Comparison of ENCODE assay signal across 8 mouse cellular contexts in genomic region chr4:137356674-137357510, GRCm38 (mm10). TPM values are rescaled to one million over a fixed set of nuclear protein-coding genes. Genes with fewer than 3 reads are reported as not detected.
DNase-seq lines count a peak whose midpoint lies in the region; ATAC-seq and TF ChIP-seq lines count a peak whose summit lies in the region.

No protein-coding gene starts in this region.

- intact Hi-C loops in left cerebral cortex, postnatal 25 days (cut with DNase I): loop anchor here (5.0 kb wide), 1 partner anchor 235 kb away; the partner anchor contains the start of gene Usp48

- peak overlapping the region; percentile 99 for H3K4me3 ChIP-seq in hindbrain, postnatal 0 days (ENCODE audit: low read length)

- peak; percentile 80 for DNase-seq in R1 (ENCODE audit: low read depth, low spot score)
- peak; percentile 72 to 75 for DNase-seq in cerebellum, postnatal 36 days
- peak; percentile 56 to 72 for DNase-seq in gastrocnemius, adult 8-10 months (ENCODE audit: low spot score in 2 of 2)
- peak; percentile 71 for DNase-seq in hindbrain, postnatal 0 days (ENCODE audit: low spot score)
- DNase-seq in left cerebral cortex, postnatal 25 days (ENCODE audit: low spot score in 2 of 2): peak; percentile 38 to 61
- DNase-seq in mesoderm, embryonic 11.5 days (ENCODE audit: low read depth, low spot score): peak; percentile 59
- peak; percentile 60 for DNase-seq in right cerebral cortex, postnatal 25 days

- peak overlapping the region; percentile 76 for H3K4me2 ChIP-seq in hindbrain, postnatal 0 days (ENCODE audit: low read depth, low read length)

- no peaks in the 10 kb centered on the region for H3K9me3 ChIP-seq in hindbrain, postnatal 0 days (ENCODE audit: low read length)

- peak overlapping the region; percentile 100 for H3K9ac ChIP-seq in hindbrain, postnatal 0 days (replicated peaks; ENCODE audit: low read length)

- 2% methylated on average over 22 of the region's 90 CpGs for WGBS in hindbrain, postnatal 0 days

- H3K27ac ChIP-seq in hindbrain, postnatal 0 days: peak overlapping the region; percentile 98

- no peaks in the 10 kb centered on the region for H3K27me3 ChIP-seq in hindbrain, postnatal 0 days (ENCODE audit: insufficient read depth, low read length)

- no peaks in the 10 kb centered on the region for H3K36me3 ChIP-seq in hindbrain, postnatal 0 days (ENCODE audit: insufficient read depth, low read length)

- TF ChIP-seq CTCF in hindbrain, postnatal 0 days (IDR thresholded peaks at IDR 0.05; ENCODE audit: low read depth): no peak

- H3K4me1 ChIP-seq in hindbrain, postnatal 0 days (ENCODE audit: insufficient read depth, low read length): peaks cover 16% of the 10 kb centered on the region; the same call in 1 of the 2 replicates

- ATAC-seq in hindbrain, postnatal 0 days: peak; percentile 81
- ATAC-seq in activated CD4-positive, CD25-positive, alpha-beta regulatory T cell, adult 4 months: no peak

RNA-seq across cellular contexts. Expression of gene Cdc42, which starts 0.6 kb away (rescaled TPM):
- total RNA-seq in gastrocnemius, adult 8-10 months (2022): 100 to 1,000 TPM; 173 to 188 (median 177) TPM
- total RNA-seq in hindbrain, postnatal 0 days (2014; rRNA removed): 394 and 490 TPM in 2 replicates
- 1,008 and 1,049 TPM in 2 replicates for polyA plus RNA-seq in hindbrain, postnatal 0 days (2015; fragmentation: Nextera tagmentation; extraction: Ambion mirVana)
- 100 to 1,000 TPM; 352 to 369 TPM for total RNA-seq in left cerebral cortex, postnatal 25 days (2021)
- 100 to 1,000 TPM; 726 to 745 TPM for polyA plus RNA-seq in activated CD4-positive, CD25-positive, alpha-beta regulatory T cell, adult 4 months (2017; shearing (Covaris generic))

RNA-seq across cellular contexts. Expression of gene Cela3a, which starts 52.7 kb away (rescaled TPM):
- not detected for total RNA-seq in gastrocnemius, adult 8-10 months (2022)
- total RNA-seq in hindbrain, postnatal 0 days (2014; rRNA removed): not detected in 2 replicates
- not detected in 2 replicates for polyA plus RNA-seq in hindbrain, postnatal 0 days (2015; fragmentation: Nextera tagmentation; extraction: Ambion mirVana)
- total RNA-seq in left cerebral cortex, postnatal 25 days (2021): not detected
- polyA plus RNA-seq in activated CD4-positive, CD25-positive, alpha-beta regulatory T cell, adult 4 months (2017; shearing (Covaris generic)): not detected
